Mouse (Mus musculus) forebrain, embryonic 16.5 days (tissue): ENCODE results near the gene Aqp7. TPM values are rescaled to one million over a fixed set of nuclear protein-coding genes. Genes with fewer than 3 reads are reported as not detected.

Experiments used
- ATAC-seq: fragments of 200-750 bp; cut with Nextera tagmentation; 2 replicates; pipeline ENCODE4 v1.8.0; 2017; ENCODE audit warnings: mild to moderate bottlenecking, moderate library complexity
- H3K27ac ChIP-seq: fragments of 300-500 bp; sonication (generic); 2 replicates; pipeline ENCODE4 v1.5.1; 2014; ENCODE audit warnings: low read length, control low read depth
- H3K27me3 ChIP-seq: fragments of 300-500 bp; sonication (generic); replicated peaks from 2 replicates; pipeline ENCODE4 v1.6.1; 2014; ENCODE audit warnings: low read length; ENCODE audit not compliant: control insufficient read depth, insufficient read depth
- H3K36me3 ChIP-seq: fragments of 300-500 bp; sonication (generic); 2 replicates; pipeline ENCODE4 v1.6.1; 2014; ENCODE audit not compliant: control insufficient read depth, insufficient read depth
- H3K4me1 ChIP-seq: fragments of 300-500 bp; sonication (generic); replicated peaks from 2 replicates; pipeline ENCODE4 v1.6.1; 2014; ENCODE audit warnings: low read length; ENCODE audit not compliant: control insufficient read depth, insufficient read depth
- H3K4me2 ChIP-seq: fragments of 300-500 bp; sonication (generic); 2 replicates; pipeline ENCODE4 v1.6.1; 2014; ENCODE audit warnings: mild to moderate bottlenecking, low read length, control low read depth
- H3K4me3 ChIP-seq: fragments of 300-500 bp; sonication (generic); replicated peaks from 2 replicates; pipeline ENCODE4 v1.5.1; 2014; ENCODE audit warnings: mild to moderate bottlenecking, low read length, control low read depth
- H3K9ac ChIP-seq: fragments of 300-500 bp; sonication (generic); replicated peaks from 2 replicates; pipeline ENCODE4 v1.6.1; 2014; ENCODE audit warnings: low read depth, low read length, control low read depth
- H3K9me3 ChIP-seq: fragments of 300-500 bp; sonication (generic); 2 replicates; pipeline ENCODE4 v1.6.1; 2016; ENCODE audit warnings: low read length; ENCODE audit not compliant: control insufficient read depth
- WGBS: fragments of 180-500 bp; shearing (Covaris S2); extraction: QIAGEN DNeasy Blood & Tissue Kit; methylation state at CpG from one replicate; pipeline ENCODE4 v1.1.7; 2014; 5-methylcytosine and 5-hydroxymethylcytosine counted together
- polyA plus RNA-seq: library from polyadenylated mRNA; unstranded; fragments of >200 nt; fragmentation: Nextera tagmentation; extraction: Ambion mirVana; gene quantifications from 2 replicates; pipeline ENCODE4 v1.2.1, GENCODE M21; 2015

The Aqp7 gene
- polyA plus RNA-seq, 1 experiment from 2014 or later: not detected

GRCm38 (mm10) chr4:41027872-41028271 is 20.1 kb downstream of the Aqp7 start:
- Histone ChIP-seq H3K9ac (no peak overlapping the region), H3K36me3 (0 out of 2 replicates have a peak, but pooled peaks cover 2% of the 10 kb centered on the region), H3K27ac (no peak overlapping the region), H3K4me2 (no peak overlapping the region), H3K4me3 (no peak overlapping the region), H3K9me3 (no peaks in the 10 kb centered on the region), H3K4me1 (no peaks in the 10 kb centered on the region), H3K27me3 (no peaks in the 10 kb centered on the region)
- no peak for ATAC-seq
- 93% methylated on average over 3 of the region's 3 CpGs for WGBS

GRCm38 (mm10) chr4:41026086-41026787 is 21.7 kb downstream of the Aqp7 start:
- no peak for ATAC-seq
- Histone ChIP-seq H3K9me3 (no peaks in the 10 kb centered on the region), H3K9ac (no peak overlapping the region), H3K4me3 (no peak overlapping the region), H3K36me3 (0 out of 2 replicates have a peak, but pooled peaks cover 2% of the 10 kb centered on the region), H3K27ac (no peak overlapping the region), H3K27me3 (no peaks in the 10 kb centered on the region), H3K4me1 (no peaks in the 10 kb centered on the region), H3K4me2 (no peak overlapping the region)
- 70% methylated on average over 8 of the region's 8 CpGs for WGBS

GRCm38 (mm10) chr4:41021094-41021493 is 26.8 kb downstream of the Aqp7 start:
- no peaks in the 10 kb centered on the region for H3K9me3 ChIP-seq
- H3K27ac ChIP-seq: no peak overlapping the region
- H3K36me3 ChIP-seq: peaks cover 5% of the 10 kb centered on the region; the same call in 1 of the 2 replicates
- no peak overlapping the region for H3K4me3 ChIP-seq
- no peak overlapping the region for H3K4me2 ChIP-seq
- 89% methylated on average over 5 of the region's 5 CpGs for WGBS
- no peak for ATAC-seq
- no peaks in the 10 kb centered on the region for H3K4me1 ChIP-seq
- H3K9ac ChIP-seq: no peak overlapping the region
- H3K27me3 ChIP-seq: no peaks in the 10 kb centered on the region

GRCm38 (mm10) chr4:41015798-41016197 is 32.1 kb downstream of the Aqp7 start:
- WGBS: 91% methylated on average over 5 of the region's 5 CpGs
- H3K4me3 ChIP-seq: no peak overlapping the region
- H3K4me2 ChIP-seq: no peak overlapping the region
- peaks cover 29% of the 10 kb centered on the region for H3K36me3 ChIP-seq
- no peaks in the 10 kb centered on the region for H3K4me1 ChIP-seq
- no peak overlapping the region for H3K9ac ChIP-seq
- H3K27me3 ChIP-seq: no peaks in the 10 kb centered on the region
- ATAC-seq: no peak
- no peaks in the 10 kb centered on the region for H3K9me3 ChIP-seq
- H3K27ac ChIP-seq: no peak overlapping the region

- no peak for ATAC-seq
- H3K27me3 ChIP-seq: no peaks in the 10 kb centered on the region
- peaks cover 43% of the 10 kb centered on the region for H3K36me3 ChIP-seq
- 100% methylated on average over 3 of the region's 3 CpGs for WGBS
- no peaks in the 10 kb centered on the region for H3K4me1 ChIP-seq
- H3K27ac ChIP-seq: no peak overlapping the region
- no peak overlapping the region for H3K4me2 ChIP-seq
- no peak overlapping the region for H3K4me3 ChIP-seq
- no peaks in the 10 kb centered on the region for H3K9me3 ChIP-seq
- no peak overlapping the region for H3K9ac ChIP-seq
These were observed 34.6 kb downstream of the Aqp7 start for GRCm38 (mm10) chr4:41013351-41013750.

- Histone ChIP-seq H3K27me3 (no peaks in the 10 kb centered on the region), H3K36me3 (peaks cover 56% of the 10 kb centered on the region), H3K9me3 (no peaks in the 10 kb centered on the region), H3K27ac (no peak overlapping the region), H3K4me3 (no peak overlapping the region), H3K9ac (no peak overlapping the region), H3K4me2 (no peak overlapping the region), H3K4me1 (no peaks in the 10 kb centered on the region)
- no peak for ATAC-seq
- WGBS: 90% methylated on average over 9 of the region's 9 CpGs
These were observed 46.9 kb downstream of the Aqp7 start for GRCm38 (mm10) chr4:41000842-41001639.

GRCm38 (mm10) chr4:41000271-41000670 is 47.7 kb downstream of the Aqp7 start:
- peaks cover 64% of the 10 kb centered on the region for H3K36me3 ChIP-seq
- H3K27me3 ChIP-seq: no peaks in the 10 kb centered on the region
- no peak overlapping the region for H3K4me2 ChIP-seq
- no peaks in the 10 kb centered on the region for H3K4me1 ChIP-seq
- H3K27ac ChIP-seq: no peak overlapping the region
- WGBS: 92% methylated on average over 1 of the region's 1 CpGs
- H3K9me3 ChIP-seq: no peaks in the 10 kb centered on the region
- H3K9ac ChIP-seq: no peak overlapping the region
- no peak overlapping the region for H3K4me3 ChIP-seq
- ATAC-seq: no peak

- WGBS: 89% methylated on average over 4 of the region's 4 CpGs
- no peak overlapping the region for H3K4me2 ChIP-seq
- ATAC-seq: no peak
- no peak overlapping the region for H3K9ac ChIP-seq
- no peak overlapping the region for H3K27ac ChIP-seq
- peaks cover 61% of the 10 kb centered on the region for H3K36me3 ChIP-seq
- H3K9me3 ChIP-seq: no peaks in the 10 kb centered on the region
- H3K4me3 ChIP-seq: no peak overlapping the region
- no peaks in the 10 kb centered on the region for H3K27me3 ChIP-seq
- H3K4me1 ChIP-seq: no peaks in the 10 kb centered on the region
These were observed 50.0 kb downstream of the Aqp7 start for GRCm38 (mm10) chr4:40997916-40998315.

GRCm38 (mm10) chr4:40996302-40996701 is 51.6 kb downstream of the Aqp7 start:
- H3K36me3 ChIP-seq: peaks cover 69% of the 10 kb centered on the region
- no peak for ATAC-seq
- H3K9me3 ChIP-seq: no peaks in the 10 kb centered on the region
- no peak overlapping the region for H3K27ac ChIP-seq
- no peak overlapping the region for H3K4me3 ChIP-seq
- WGBS: 97% methylated on average over 6 of the region's 6 CpGs
- no peaks in the 10 kb centered on the region for H3K4me1 ChIP-seq
- no peak overlapping the region for H3K9ac ChIP-seq
- no peaks in the 10 kb centered on the region for H3K27me3 ChIP-seq
- H3K4me2 ChIP-seq: no peak overlapping the region
